In the genomic region with DNA sequence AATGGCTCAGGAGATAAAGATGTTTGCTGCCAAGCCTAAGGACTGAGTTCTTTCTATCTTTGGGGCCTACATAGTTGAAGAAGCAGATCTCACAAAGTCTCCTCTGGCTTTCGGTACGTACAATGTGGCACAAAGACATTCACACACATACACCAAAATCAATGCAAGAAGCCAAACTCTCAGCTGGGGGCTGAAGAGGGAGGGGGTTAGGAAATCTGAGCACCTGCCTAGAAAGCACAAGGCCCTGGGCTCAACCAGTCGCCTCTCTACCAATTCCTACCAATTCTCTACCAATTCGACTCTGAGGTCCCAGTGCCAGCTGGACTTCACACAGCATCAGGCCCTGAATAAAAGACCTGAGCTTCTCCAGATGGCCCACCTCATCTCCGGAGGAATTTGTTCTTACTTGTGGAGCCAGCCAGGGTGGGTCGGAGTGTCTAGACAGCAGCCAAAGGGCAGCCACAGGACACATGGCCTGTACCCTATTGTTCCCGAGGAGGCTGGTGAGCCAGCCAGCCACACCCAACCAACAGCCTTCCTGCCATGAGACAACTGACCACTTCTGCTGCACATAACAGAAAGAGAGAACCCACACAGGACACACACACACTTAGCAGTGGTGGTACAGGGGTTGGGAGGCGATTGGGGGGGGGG, we compare ENCODE assay signal across 9 mouse cellular contexts. TPM values are rescaled to one million over a fixed set of nuclear protein-coding genes. Genes with fewer than 3 reads are reported as not detected.
DNase-seq lines count a peak whose midpoint lies in the region; ATAC-seq lines count a peak whose summit lies in the region.
"Had no signal": no experiment of that assay in that cellular context is flagged by ENCODE, and none has a peak within 500 bp of the region (broad histone marks: within the 10 kb centered on the region; RNA-seq: fewer than 3 reads in every experiment).

No protein-coding gene starts in this region.

- no peaks in the 10 kb centered on the region for H3K9me3 ChIP-seq in kidney, embryonic 14.5 days (ENCODE audit: control insufficient read depth, low read length)

- H3K36me3 ChIP-seq in kidney, embryonic 14.5 days (ENCODE audit: control insufficient read depth, insufficient read depth, low read length) = peaks cover 32% of the 10 kb centered on the region

- WGBS in kidney, embryonic 14.5 days = 54% methylated on average over 8 of the region's 8 CpGs

- no peak for ATAC-seq in kidney, embryonic 14.5 days (ENCODE audit: low FRiP score, low TSS enrichment)

- no peak overlapping the region for H3K4me3 ChIP-seq in kidney, embryonic 14.5 days (ENCODE audit: low read length)
- H3K4me3 ChIP-seq: erythroblast, embryonic 14.5 days had no signal

- peak; percentile 59 to 71 for DNase-seq in cerebellum, postnatal 10 days
- no peak for DNase-seq in cerebellum, postnatal 4 days (ENCODE audit: low spot score in 2 of 2)
- DNase-seq in heart, adult 9 months (ENCODE audit: low spot score in 2 of 2) = peak; percentile 69 to 81
- peak; percentile 74 to 86 for DNase-seq in lung, postnatal 4 days
- no peak for DNase-seq in ovary, postnatal 10 days (ENCODE audit: low spot score)
- no peak for DNase-seq in thymus, postnatal 36 days
- no peak for DNase-seq in right cerebral cortex, adult 18-20 months

- H3K9ac ChIP-seq in kidney, embryonic 14.5 days (ENCODE audit: low read depth, low read length) = 0 out of 2 replicates have a peak overlapping the region, but pooled peaks have one; percentile 7

- no peak overlapping the region for H3K4me2 ChIP-seq in kidney, embryonic 14.5 days (replicated peaks; ENCODE audit: low read depth, low read length)

- peak overlapping the region; percentile 82 for H3K27ac ChIP-seq in kidney, embryonic 14.5 days (ENCODE audit: low read depth, low read length)

- H3K4me1 ChIP-seq in kidney, embryonic 14.5 days (ENCODE audit: control insufficient read depth, insufficient read depth, low read length) = peaks cover 38% of the 10 kb centered on the region

- H3K27me3 ChIP-seq in kidney, embryonic 14.5 days (ENCODE audit: control insufficient read depth, insufficient read depth, low read length) = no peaks in the 10 kb centered on the region

RNA-seq across cellular contexts. Expression of gene Zmynd8, which starts 30.2 kb away (rescaled TPM):
- polyA plus RNA-seq in kidney, embryonic 14.5 days (2014; fragmentation: Nextera tagmentation; extraction: Ambion mirVana) = 44.3 and 61.1 TPM in 2 replicates

Comparison
In these comparisons a context has a peak if more than half of its experiments do, and no peak if none do; other contexts are left out.
1. DNase-seq: peak in cerebellum, postnatal 10 days (2 of 2), heart, adult 9 months (2 of 2) and lung, postnatal 4 days (2 of 2); none in cerebellum, postnatal 4 days (0 of 2), ovary, postnatal 10 days (single experiment), thymus, postnatal 36 days (0 of 2) and right cerebral cortex, adult 18-20 months (single experiment).